Mouse (Mus musculus) urinary bladder, adult 18-20 months (tissue): ENCODE data around the gene Aoc1.
A peak's percentile ranks its signal among the peaks of the same experiment; 100 is the strongest.

Source experiments
- DNase-seq, 2 experiments: peaks; one replicate each; pipeline ENCODE4 v3.0.0; 2022; ENCODE audit warnings: low spot score in 2 of 2, mixed read lengths in 2 of 2

Gene Aoc1

GRCm38 (mm10) chr6:48872596-48872995 lies at the start of gene Aoc1:
Aoc1 (plus strand) TSS chr6:48872896.
- DNase-seq, result no peak

DNA sequence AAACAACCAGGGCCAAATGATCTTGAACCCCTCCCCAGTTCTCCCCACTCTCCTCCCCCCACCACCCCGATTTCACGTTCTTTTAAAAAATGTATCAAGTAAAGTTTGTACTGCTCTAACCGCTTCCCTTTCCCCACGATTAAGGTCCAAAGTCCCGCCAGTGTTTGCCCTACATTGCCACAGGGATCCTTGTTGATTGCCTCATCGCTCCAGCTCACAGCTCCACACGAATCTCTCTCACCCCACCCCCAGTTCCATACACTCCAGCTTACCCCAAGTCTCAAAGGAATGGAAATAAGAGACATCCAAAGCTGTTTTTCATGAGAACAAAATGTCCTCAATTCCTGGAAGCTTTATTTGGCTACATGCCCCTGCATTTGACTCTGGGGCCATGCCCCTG lies 47.7 kb upstream of the Aoc1 start:
- no peak for DNase-seq

GRCm38 (mm10) chr6:48828976-48829375 lies 43.7 kb upstream of the Aoc1 start:
- DNase-seq, result no peak

- no peak for DNase-seq
Measured at GRCm38 (mm10) chr6:48829651-48830050, 43.0 kb upstream of the Aoc1 start.

DNA sequence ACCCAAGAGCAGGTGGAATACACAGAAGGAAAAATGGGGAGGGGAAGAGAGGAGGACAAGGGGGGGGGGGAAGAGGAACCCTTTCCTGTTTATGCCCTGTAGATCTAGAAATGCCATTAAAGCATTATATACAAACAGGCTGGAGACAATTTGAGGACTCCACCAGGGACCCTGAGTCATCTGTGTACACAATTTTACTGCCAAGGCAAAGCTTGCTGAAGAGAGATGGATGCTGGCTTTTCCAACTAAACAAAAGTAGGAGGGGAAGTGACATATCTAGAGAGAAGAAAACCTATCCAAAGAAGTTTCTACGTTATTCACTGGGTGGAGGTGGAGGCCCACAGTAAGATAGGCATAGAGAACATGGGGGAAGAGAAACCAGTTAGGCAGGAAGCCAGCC lies 42.5 kb upstream of the Aoc1 start:
- DNase-seq, result no peak

DNA sequence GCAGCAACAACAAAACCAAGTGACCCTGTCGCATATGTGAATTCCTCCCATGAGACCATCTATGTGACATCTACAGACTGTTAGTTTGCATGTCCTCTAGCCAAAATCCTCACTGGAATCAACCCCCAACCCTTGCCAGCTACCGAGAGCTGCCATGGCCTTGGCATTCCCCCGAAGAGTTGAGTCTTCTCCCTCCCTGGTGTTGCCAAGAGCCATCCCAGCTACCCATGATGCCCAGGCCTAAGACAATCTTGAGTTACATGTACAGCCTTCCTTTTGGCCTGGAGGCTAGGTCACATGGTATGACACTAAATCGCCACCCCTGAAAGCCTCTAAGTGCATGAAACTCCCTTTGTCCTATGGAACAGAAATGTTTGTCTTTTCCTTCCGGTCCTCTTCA lies 41.6 kb upstream of the Aoc1 start:
- no peak for DNase-seq

GRCm38 (mm10) chr6:48832426-48832825 lies 40.3 kb upstream of the Aoc1 start:
- DNase-seq, result no peak

DNA sequence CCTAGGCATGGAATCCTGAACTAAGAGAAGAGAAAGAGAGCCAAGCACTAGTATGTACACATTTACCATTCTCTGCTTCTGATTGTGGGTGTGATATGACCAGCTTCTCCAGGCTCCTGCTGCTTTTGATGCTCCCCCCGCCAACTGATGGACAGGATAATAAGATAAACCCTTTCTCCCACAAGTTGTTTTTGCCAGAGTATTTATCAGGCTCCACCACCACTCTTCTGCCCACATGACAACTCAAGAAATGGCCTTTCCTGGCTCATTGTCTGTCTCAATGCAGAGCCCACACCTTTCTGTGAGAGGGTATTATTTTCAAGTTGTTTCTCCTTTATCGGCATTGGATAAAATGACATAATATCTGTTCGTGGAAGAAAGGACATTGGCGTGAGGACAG lies 39.2 kb upstream of the Aoc1 start:
- no peak for DNase-seq

GRCm38 (mm10) chr6:48835241-48835640 lies 37.5 kb upstream of the Aoc1 start:
- DNase-seq, result no peak

DNA sequence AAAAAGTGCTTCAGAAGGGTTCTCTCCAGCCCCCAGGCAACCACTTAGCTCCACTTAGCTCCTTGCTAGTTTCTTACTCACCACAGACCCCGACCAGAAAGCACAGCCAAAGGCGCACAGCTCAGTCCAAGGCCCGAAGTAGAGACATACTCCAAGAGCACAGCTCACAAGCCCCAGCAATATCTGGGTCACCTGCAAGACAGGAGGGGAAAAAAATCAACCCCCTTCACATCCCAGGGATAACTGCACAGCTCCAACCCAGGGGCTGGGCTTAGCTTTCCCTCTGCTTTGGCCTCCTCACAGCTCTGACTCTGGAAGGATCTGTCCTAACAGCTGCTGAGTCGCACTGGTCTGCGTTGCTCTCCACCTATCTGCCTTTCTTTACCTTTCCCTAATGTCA lies 36.5 kb upstream of the Aoc1 start:
- no peak for DNase-seq

DNA sequence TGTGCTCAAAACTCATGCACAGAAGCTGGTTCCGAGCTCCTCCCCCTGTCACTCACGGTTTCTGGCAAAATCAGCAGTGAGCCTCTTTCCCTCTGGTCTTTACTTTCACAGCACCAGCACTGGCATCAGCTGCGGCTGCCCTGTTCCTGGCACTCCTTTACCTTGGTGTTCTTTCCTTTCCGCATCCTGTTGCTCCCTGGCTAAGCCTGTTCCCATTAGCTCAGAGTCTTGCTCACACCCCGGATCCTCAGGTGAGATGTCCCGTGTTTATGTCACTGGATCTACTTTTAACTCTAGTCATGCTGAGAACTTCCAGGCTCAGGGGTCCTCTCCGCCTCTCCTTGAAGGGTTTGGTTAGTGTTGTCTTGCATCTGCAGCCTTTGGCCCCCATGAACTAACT lies 35.2 kb upstream of the Aoc1 start:
- no peak for DNase-seq

DNA sequence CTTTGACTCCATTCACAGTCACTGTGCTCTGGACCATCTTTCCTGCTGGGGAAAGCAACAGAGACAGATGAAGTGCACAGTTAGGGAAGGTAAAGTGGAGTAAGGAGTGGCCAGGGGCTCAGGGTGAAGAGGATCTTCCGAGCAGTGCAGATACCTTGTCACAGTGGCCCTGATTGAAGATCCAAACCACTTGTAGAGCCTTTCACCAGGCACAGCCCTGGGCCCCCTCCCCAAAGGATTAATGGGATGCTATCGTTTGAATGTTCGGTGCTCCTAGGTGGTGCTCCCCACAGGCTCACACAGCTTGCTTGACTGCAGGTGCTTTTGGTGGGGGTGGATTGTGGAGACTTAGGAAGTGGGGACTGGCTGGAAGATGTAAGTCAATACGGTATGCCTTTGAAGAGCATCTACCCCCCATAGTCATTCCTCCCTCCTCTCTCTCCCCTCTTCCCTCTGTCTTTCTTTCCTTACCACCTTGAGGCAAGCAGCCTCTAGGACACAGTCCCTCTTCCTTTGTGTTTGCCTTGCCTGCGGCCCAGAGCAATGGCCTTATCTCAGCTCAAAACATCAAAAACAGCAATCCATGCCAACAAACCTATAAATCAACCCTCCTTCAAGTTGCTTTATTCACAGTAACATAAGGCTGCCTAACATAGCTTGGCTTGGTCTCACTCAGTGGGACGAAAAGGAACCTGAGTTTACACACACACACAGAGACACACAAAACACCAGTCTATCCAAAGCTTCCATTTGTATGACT lies 34.2 kb upstream of the Aoc1 start:
- DNase-seq, result no peak

DNA sequence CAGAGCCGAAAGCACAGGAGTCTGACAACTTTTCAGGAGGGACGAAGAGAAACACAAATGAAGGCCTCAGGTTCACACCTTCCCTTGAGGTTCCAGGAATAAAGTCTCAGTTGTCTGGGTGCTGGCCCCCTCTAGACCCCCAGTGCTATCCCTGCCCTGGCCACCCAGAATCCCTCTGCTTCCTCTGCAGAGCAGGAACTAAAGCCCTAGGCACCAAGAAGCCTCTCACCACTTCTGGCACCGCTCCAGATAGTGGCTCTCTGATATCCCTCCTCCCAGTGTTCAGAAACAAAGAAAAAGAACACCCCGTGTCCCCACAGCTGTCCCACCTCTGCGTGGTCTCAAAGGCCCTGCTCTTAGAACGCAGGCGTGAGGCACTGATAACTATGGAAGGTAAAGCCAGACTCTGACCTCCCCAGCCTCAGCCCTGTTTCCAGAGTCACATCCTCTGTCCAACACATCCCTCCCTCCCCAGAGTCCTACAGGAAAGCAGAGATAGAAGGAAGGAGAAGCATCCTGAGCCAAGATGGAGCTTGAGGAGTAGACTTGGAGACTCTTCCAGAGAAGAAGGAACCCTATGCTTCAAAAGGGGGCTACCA lies 32.2 kb upstream of the Aoc1 start, which contains the start of gene Tmem176a:
Tmem176a (plus strand) TSS at position 549 of the 599 bp plus-strand sequence.
- peak in 1 of 2 experiments; percentile 20 for DNase-seq

DNA sequence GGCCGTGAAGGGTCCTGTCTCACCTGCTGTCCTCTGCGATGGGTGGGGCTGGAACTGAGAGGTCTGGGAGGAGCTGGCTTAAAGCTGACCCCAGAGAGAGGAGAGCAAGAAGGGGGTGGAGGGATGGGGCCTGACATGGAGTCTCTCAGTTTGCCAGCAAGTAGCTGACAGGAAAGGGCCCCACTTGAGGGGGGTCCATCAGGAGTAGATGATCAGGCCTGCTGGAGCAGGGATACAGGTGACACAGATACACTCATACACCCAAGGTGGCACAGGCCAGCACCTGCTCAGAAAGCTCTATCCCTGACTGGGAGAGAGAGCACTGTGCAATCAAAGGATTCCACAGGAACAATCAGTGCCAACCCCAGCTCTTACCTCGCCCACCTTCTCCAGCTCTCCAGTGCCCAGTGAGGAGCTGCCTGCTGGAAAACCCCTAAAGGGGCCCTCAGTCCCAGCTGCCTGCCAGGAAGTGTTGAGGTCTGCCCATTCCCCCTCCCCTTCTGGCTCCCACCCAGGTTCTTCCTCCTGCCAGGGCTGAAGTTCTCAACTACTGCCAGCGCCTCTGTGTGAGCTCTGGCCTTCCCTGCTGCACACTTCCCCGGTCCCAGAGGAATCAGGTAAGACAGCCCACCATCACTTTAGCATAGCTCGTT lies 31.6 kb upstream of the Aoc1 start, which contains the start of gene Tmem176b:
Tmem176b (minus strand) TSS at position 524 of the 653 bp plus-strand sequence.
- DNase-seq, result peak; percentile 77 to 91

- DNase-seq, result no peak
Measured at GRCm38 (mm10) chr6:48842111-48842842, 30.4 kb upstream of the Aoc1 start.

DNA sequence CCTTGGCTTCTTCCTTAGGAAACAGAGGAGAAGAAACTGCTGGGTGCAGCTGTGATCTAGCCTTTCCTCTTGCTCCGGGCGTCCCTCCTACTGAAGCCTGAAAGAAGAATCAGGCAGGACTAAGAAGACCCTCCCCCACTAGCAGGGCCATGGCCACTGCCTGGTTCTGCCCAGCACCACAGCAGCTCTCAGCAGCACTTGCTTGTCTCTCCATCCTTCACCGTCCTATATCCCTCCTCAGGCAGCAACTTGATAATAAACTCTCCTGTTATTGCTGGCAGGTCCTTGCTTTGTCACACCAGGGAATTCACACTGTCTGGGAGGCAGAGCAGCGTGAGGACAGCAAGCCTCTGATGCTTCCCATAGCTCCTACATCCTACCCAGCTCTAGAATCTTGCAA lies 27.6 kb upstream of the Aoc1 start:
- DNase-seq, result no peak

- peak; percentile 56 to 64 for DNase-seq
Measured at GRCm38 (mm10) chr6:48851820-48852491, 20.7 kb upstream of the Aoc1 start.

DNA sequence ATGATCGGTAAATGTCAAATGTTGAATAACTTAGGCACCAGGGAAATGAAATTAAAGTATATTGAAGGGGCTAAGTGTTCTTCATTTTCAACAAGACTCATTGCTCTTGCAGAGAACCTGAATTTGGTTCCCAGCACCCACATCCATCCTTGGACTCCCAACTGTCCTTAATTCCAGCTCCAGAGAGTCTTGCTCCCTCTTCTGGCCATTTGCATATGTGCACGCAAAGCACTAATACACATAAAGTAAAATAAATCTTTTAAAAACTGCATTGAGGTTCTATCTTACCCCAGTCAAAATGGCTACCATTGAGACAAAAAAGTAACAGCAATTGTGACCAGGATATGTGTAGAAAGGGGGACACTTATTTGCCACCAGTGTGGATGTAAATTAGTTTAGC lies 18.5 kb upstream of the Aoc1 start:
- DNase-seq, result no peak

DNA sequence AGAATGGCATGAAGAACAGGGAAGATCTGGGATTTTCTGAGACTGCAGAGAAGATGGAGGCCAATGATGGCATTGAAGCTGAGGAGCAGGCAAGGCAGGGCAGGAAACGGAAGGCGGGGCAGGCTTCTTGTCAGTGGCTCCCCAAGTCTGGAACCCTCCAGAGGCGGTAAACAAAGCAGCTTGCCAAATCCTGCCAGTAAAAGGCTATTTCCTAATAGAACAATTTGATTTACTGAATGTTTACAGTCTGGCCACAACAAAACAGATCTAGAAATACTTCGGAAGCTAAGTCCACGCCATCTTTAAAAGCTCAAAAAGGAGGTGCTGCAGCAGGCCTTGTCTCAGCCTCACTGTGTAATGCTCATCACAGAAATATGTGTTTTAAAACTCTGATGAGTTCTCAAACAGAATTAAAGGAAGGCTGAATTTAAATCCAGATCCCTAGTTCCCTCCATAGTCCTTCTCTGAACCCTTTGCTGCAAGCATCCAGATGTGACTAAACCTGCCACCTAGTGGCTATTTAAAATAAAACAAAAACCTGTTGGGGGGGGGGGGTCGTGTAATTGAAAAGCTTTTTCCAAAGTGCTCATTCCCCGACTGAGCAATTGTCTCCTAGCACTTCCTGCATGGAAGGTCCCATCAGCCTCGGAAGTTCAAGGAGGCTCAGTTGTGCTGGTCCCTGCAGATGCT lies 14.9 kb upstream of the Aoc1 start:
- DNase-seq, result peak; percentile 17 to 52

GRCm38 (mm10) chr6:48860130-48860815 lies 12.4 kb upstream of the Aoc1 start:
- DNase-seq, result peak; percentile 20 to 43
